Mouse (Mus musculus) heart, adult 2 months (tissue): ENCODE data around the gene Gm5294. TPM values are rescaled to one million over a fixed set of nuclear protein-coding genes. Genes with fewer than 3 reads are reported as not detected.

Source experiments
- DNase-seq, 2 experiments: peaks; one replicate each; pipeline ENCODE4 v3.0.0; 2021
- H3K27ac ChIP-seq: fragments of 200-600 bp; 2 replicates; pipeline ENCODE4 v1.8.1; 2022
- H3K27me3 ChIP-seq: fragments of 200-500 bp; 2 replicates; pipeline ENCODE4 v1.6.1; 2012; ENCODE audit warnings: mild to moderate bottlenecking, low read length, inconsistent platforms, mixed read lengths; ENCODE audit not compliant: control insufficient read depth, insufficient read depth
- H3K36me3 ChIP-seq: fragments of 200-500 bp; 2 replicates; pipeline ENCODE4 v1.6.1; 2012; ENCODE audit warnings: low read length, inconsistent platforms; ENCODE audit not compliant: control insufficient read depth, insufficient read depth
- H3K4me1 ChIP-seq: fragments of 200-500 bp; 2 replicates; pipeline ENCODE4 v1.6.1; 2011; ENCODE audit warnings: low read length; ENCODE audit not compliant: control insufficient read depth, insufficient read depth
- H3K4me3 ChIP-seq: fragments of 200-600 bp; 2 replicates; pipeline ENCODE4 v1.8.1; 2022
- H3K79me2 ChIP-seq: fragments of 200-500 bp; replicated peaks from 2 replicates; pipeline ENCODE4 v1.6.1; 2012; ENCODE audit warnings: mild to moderate bottlenecking, inconsistent platforms, low read length, moderate library complexity, mixed read lengths; ENCODE audit not compliant: control insufficient read depth, insufficient read depth
- H3K9ac ChIP-seq: fragments of 200-500 bp; 2 replicates; pipeline ENCODE4 v1.6.1; 2012; ENCODE audit warnings: low read depth, mild to moderate bottlenecking, control low read depth, inconsistent platforms, low read length, mixed read lengths
- CTCF ChIP-seq: fragments of 200-600 bp; IDR thresholded peaks from 2 replicates; pipeline ENCODE4 v1.8.1; 2022; ENCODE audit warnings: antibody characterized with exemption, mild to moderate bottlenecking, moderate library complexity
- EP300 ChIP-seq: fragments of 200-500 bp; IDR thresholded peaks from 2 replicates; pipeline ENCODE4 v1.6.1; 2011; ENCODE audit warnings: low read depth, low read length, control low read depth; ENCODE audit not compliant: insufficient read depth
- POLR2A ChIP-seq: fragments of 200-500 bp; IDR thresholded peaks from 2 replicates; pipeline ENCODE4 v1.6.1; 2011; ENCODE audit warnings: mild to moderate bottlenecking, low read depth, low read length, control low read depth; ENCODE audit not compliant: insufficient read depth
- WGBS: fragments of 180-500 bp; shearing (Covaris S2); methylation state at CpG from one replicate; pipeline ENCODE4 v1.1.7; 2018; 5-methylcytosine and 5-hydroxymethylcytosine counted together
- intact Hi-C: fragments of 180-260 bp; cut with DNase I; formaldehyde crosslinking; loops from one replicate; pipeline ENCODE4 v1.15.1; 2025
- polyA plus RNA-seq: library from polyadenylated mRNA; depleted of rRNA; stranded (reverse); fragments of >200 nt; gene quantifications from 2 replicates; pipeline ENCODE4 v1.2.3, GENCODE M21; 2012
- total RNA-seq, 2 experiments: library from RNA; stranded (reverse); gene quantifications; 2 replicates each; pipeline ENCODE4 v1.2.3; 2021

The Gm5294 gene
- total and polyA plus RNA-seq, 3 experiments = not detected

- intact Hi-C loops = no loop called here
- no peak for TF ChIP-seq POLR2A
- no peak for TF ChIP-seq EP300
- TF ChIP-seq CTCF = no peak
- 91% methylated on average over 5 of the region's 5 CpGs for WGBS
- H3K27me3 ChIP-seq = no peaks in the 10 kb centered on the region
- no peak overlapping the region for H3K27ac ChIP-seq
- no peaks in the 10 kb centered on the region for H3K4me1 ChIP-seq
- H3K36me3 ChIP-seq = no peaks in the 10 kb centered on the region
- H3K4me3 ChIP-seq = no peak overlapping the region
- no peak for DNase-seq
- no peak overlapping the region for H3K9ac ChIP-seq
- no peaks in the 10 kb centered on the region for H3K79me2 ChIP-seq
Measured at GRCm38 (mm10) chr5:138804286-138804685, 15.6 kb upstream of the Gm5294 start.

GRCm38 (mm10) chr5:138809767-138810166 is 10.1 kb upstream of the Gm5294 start:
- H3K4me1 ChIP-seq = no peaks in the 10 kb centered on the region
- 79% methylated on average over 6 of the region's 6 CpGs for WGBS
- no peaks in the 10 kb centered on the region for H3K79me2 ChIP-seq
- H3K36me3 ChIP-seq = no peaks in the 10 kb centered on the region
- no peak overlapping the region for H3K27ac ChIP-seq
- H3K4me3 ChIP-seq = no peak overlapping the region
- intact Hi-C loops = no loop called here
- TF ChIP-seq CTCF (no peak), EP300 (no peak), POLR2A (no peak)
- H3K27me3 ChIP-seq = no peaks in the 10 kb centered on the region
- no peak for DNase-seq
- H3K9ac ChIP-seq = no peak overlapping the region

- intact Hi-C loops = no loop called here
- no peak for DNase-seq
- Histone ChIP-seq H3K4me3 (no peak overlapping the region), H3K79me2 (no peaks in the 10 kb centered on the region), H3K4me1 (no peaks in the 10 kb centered on the region), H3K36me3 (no peaks in the 10 kb centered on the region), H3K27me3 (peaks cover 11% of the 10 kb centered on the region), H3K9ac (0 out of 2 replicates have a peak overlapping the region, but pooled peaks have one; percentile 2), H3K27ac (no peak overlapping the region)
- TF ChIP-seq EP300 (no peak), POLR2A (no peak), CTCF (no peak)
- 2% methylated on average over 39 of the region's 39 CpGs for WGBS
Measured at GRCm38 (mm10) chr5:138820717-138821332, 945 bp downstream of the Gm5294 start.

GRCm38 (mm10) chr5:138825090-138825489 is 5.2 kb downstream of the Gm5294 start:
- no peak for TF ChIP-seq EP300
- no peak for TF ChIP-seq POLR2A
- TF ChIP-seq CTCF = no peak
- intact Hi-C loops = no loop called here
- no peak for DNase-seq
- H3K79me2 ChIP-seq = no peaks in the 10 kb centered on the region
- H3K4me1 ChIP-seq = no peaks in the 10 kb centered on the region
- no peak overlapping the region for H3K4me3 ChIP-seq
- H3K27ac ChIP-seq = no peak overlapping the region
- H3K36me3 ChIP-seq = no peaks in the 10 kb centered on the region
- 53% methylated on average over 3 of the region's 3 CpGs for WGBS
- H3K27me3 ChIP-seq = peaks cover 8% of the 10 kb centered on the region
- no peak overlapping the region for H3K9ac ChIP-seq

- H3K27ac ChIP-seq = no peak overlapping the region
- DNase-seq = no peak
- H3K27me3 ChIP-seq = no peaks in the 10 kb centered on the region
- intact Hi-C loops = no loop called here
- H3K36me3 ChIP-seq = no peaks in the 10 kb centered on the region
- TF ChIP-seq EP300 (no peak), CTCF (no peak), POLR2A (no peak)
- 24% methylated on average over 6 of the region's 6 CpGs for WGBS
- no peak overlapping the region for H3K9ac ChIP-seq
- no peaks in the 10 kb centered on the region for H3K79me2 ChIP-seq
- no peak overlapping the region for H3K4me3 ChIP-seq
- H3K4me1 ChIP-seq = no peaks in the 10 kb centered on the region
Measured at GRCm38 (mm10) chr5:138833406-138833805, 13.5 kb downstream of the Gm5294 start.

GRCm38 (mm10) chr5:138834910-138835309 is 15.0 kb downstream of the Gm5294 start:
- no peak for DNase-seq
- H3K36me3 ChIP-seq = no peaks in the 10 kb centered on the region
- H3K4me3 ChIP-seq = no peak overlapping the region
- intact Hi-C loops = no loop called here
- H3K27ac ChIP-seq = no peak overlapping the region
- H3K9ac ChIP-seq = no peak overlapping the region
- no peaks in the 10 kb centered on the region for H3K27me3 ChIP-seq
- no peaks in the 10 kb centered on the region for H3K79me2 ChIP-seq
- TF ChIP-seq EP300 (no peak), POLR2A (no peak), CTCF (no peak)
- 47% methylated on average over 3 of the region's 3 CpGs for WGBS
- no peaks in the 10 kb centered on the region for H3K4me1 ChIP-seq
